Mouse (Mus musculus): Measurements from ENCODE around the gene Limch1. TPM values are rescaled to one million over a fixed set of nuclear protein-coding genes. Genes with fewer than 3 reads are reported as not detected.

Limch1 gene
- polyA plus RNA-seq, 1 experiment from 2014 or later = 58.6 TPM

DNA sequence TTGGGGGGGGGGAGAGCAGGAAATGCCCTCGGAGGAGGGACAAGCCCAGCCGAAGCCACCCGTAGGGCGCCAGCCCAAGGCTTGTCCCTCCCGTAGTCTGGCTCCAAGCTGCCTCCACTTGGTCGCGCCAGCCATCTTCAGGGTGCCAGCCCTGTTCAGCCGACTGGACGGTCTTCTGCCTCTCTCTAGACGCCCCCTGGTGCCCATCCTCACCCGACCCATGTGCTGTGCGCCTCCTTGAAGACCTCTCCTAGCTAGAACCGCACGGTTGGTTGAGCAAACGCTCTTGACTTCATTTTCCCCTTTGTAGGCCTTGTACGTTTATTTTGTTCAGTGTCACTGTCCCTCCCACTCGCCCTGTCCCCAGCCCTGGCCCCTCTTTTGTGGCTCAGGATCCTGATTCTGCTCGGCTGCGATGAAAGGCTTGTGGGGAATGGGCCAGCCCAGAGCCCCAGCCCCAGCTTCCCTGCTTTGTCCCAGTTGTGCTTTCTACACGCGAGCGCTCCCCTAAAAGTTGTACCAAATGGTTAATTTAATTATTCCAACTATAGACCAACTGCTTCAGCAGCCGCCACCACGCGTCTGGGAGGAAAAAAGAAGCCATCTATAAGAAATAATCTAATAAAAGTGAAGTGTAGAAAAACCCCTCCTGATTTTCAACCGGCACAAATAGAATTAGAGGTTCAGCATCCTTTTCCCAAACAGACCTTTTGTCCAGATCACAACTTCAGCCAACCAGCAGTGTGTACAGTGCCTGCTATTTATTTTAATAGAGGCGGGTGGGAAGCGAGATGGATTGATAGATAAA, 356.4 kb downstream of the Limch1 start:
- Histone ChIP-seq H3K4me1 (replicated peaks; ENCODE audit: control insufficient read depth, insufficient read depth, low read length) (no peaks in the 10 kb centered on the region), H3K27me3 (ENCODE audit: control insufficient read depth, insufficient read depth, low read length) (peaks cover 82% of the 10 kb centered on the region), H3K9ac (no peak overlapping the region), H3K36me3 (replicated peaks; ENCODE audit: control insufficient read depth, insufficient read depth) (no peaks in the 10 kb centered on the region), H3K27ac (0 out of 2 replicates have a peak overlapping the region, but pooled peaks have one; percentile 6), H3K9me3 (ENCODE audit: control insufficient read depth, low read length) (no peaks in the 10 kb centered on the region), H3K4me3 (replicated peaks; ENCODE audit: low read length) (no peak overlapping the region), H3K4me2 (replicated peaks) (no peak overlapping the region)
- ATAC-seq (ENCODE audit: low FRiP score) = peak; percentile 63
- no peak for DNase-seq (ENCODE audit: low spot score)
- 2% methylated on average over 28 of the region's 28 CpGs for WGBS

DNA sequence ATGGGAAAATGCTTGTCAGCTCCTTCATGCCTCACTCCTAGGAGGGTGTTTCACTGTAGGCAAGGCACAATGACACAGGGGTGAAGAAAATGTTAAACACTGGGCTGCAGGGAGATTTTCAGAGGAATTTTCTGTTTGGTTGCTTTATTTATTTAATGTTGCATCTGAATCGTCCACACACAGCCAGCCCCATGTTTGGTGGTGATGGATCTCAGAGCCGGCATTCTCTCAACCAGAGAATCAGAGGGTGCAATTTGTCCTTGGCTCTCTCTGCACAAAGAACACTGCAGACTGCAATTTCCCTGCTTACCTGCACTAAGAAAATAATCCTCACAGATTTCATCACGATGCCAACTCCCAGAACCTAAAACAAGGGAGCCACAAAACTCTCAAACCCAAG, 357.4 kb downstream of the Limch1 start:
- H3K9ac ChIP-seq = no peak overlapping the region
- ATAC-seq (ENCODE audit: low FRiP score) (no peak), DNase-seq (ENCODE audit: low spot score) (no peak)
- H3K36me3 ChIP-seq (replicated peaks; ENCODE audit: control insufficient read depth, insufficient read depth) = no peaks in the 10 kb centered on the region
- H3K27me3 ChIP-seq (ENCODE audit: control insufficient read depth, insufficient read depth, low read length) = peaks cover 72% of the 10 kb centered on the region
- no peak overlapping the region for H3K4me2 ChIP-seq (replicated peaks)
- H3K27ac ChIP-seq = no peak overlapping the region
- H3K4me1 ChIP-seq (replicated peaks; ENCODE audit: control insufficient read depth, insufficient read depth, low read length) = no peaks in the 10 kb centered on the region
- no peak overlapping the region for H3K4me3 ChIP-seq (replicated peaks; ENCODE audit: low read length)
- no peaks in the 10 kb centered on the region for H3K9me3 ChIP-seq (ENCODE audit: control insufficient read depth, low read length)
- 4% methylated on average over 3 of the region's 3 CpGs for WGBS

GRCm38 (mm10) chr5:67106261-67106660, 360.6 kb downstream of the Limch1 start:
- no peak overlapping the region for H3K27ac ChIP-seq
- H3K9ac ChIP-seq = no peak overlapping the region
- no peak for ATAC-seq (ENCODE audit: low FRiP score)
- H3K36me3 ChIP-seq (replicated peaks; ENCODE audit: control insufficient read depth, insufficient read depth) = no peaks in the 10 kb centered on the region
- 85% methylated on average over 2 of the region's 2 CpGs for WGBS
- no peak overlapping the region for H3K4me3 ChIP-seq (replicated peaks; ENCODE audit: low read length)
- no peak overlapping the region for H3K4me2 ChIP-seq (replicated peaks)
- no peaks in the 10 kb centered on the region for H3K4me1 ChIP-seq (replicated peaks; ENCODE audit: control insufficient read depth, insufficient read depth, low read length)
- no peak for DNase-seq (ENCODE audit: low spot score)
- no peaks in the 10 kb centered on the region for H3K9me3 ChIP-seq (ENCODE audit: control insufficient read depth, low read length)
- H3K27me3 ChIP-seq (ENCODE audit: control insufficient read depth, insufficient read depth, low read length) = peaks cover 43% of the 10 kb centered on the region

Small RNA genes within 50 kb of the gene (microRNA-seq; reads per million reads assigned to microRNA genes)
- gene Gm23841 = not detected

Other genes with a start within 250 kb of the Limch1 start
- gene Apbb2, start 127.0 kb upstream of the Limch1 start, polyA plus RNA-seq (2014; fragmentation: Nextera tagmentation; extraction: Ambion mirVana) = 113 and 123 TPM in 2 replicates
- gene Uchl1, start 69.7 kb upstream of the Limch1 start, polyA plus RNA-seq (2014; fragmentation: Nextera tagmentation; extraction: Ambion mirVana) = 1,396 and 1,527 TPM in 2 replicates